Mouse (Mus musculus) kidney, embryonic 15.5 days (tissue): ENCODE measurements at regions not wholly inside any gene's neighbourhood (a gene's known extent, or its start where the extent isn't known, plus 50 kb on each side); places are given as distances from the start of the nearest gene placed in this dataset.

Source experiments
- ATAC-seq: fragments of 200-750 bp; cut with Nextera tagmentation; replicated peaks from 2 replicates; pipeline ENCODE4 v1.8.0; 2017; ENCODE audit warnings: moderate TSS enrichment; ENCODE audit not compliant: low FRiP score
- H3K27ac ChIP-seq: fragments of 300-500 bp; sonication (generic); 2 replicates; pipeline ENCODE4 v1.5.1; 2015; ENCODE audit warnings: mild to moderate bottlenecking, inconsistent platforms
- H3K27me3 ChIP-seq: fragments of 300-500 bp; sonication (generic); 2 replicates; pipeline ENCODE4 v1.6.1; 2015; ENCODE audit warnings: inconsistent platforms
- H3K36me3 ChIP-seq: fragments of 300-500 bp; sonication (generic); 2 replicates; pipeline ENCODE4 v1.6.1; 2015; ENCODE audit warnings: inconsistent platforms
- H3K4me1 ChIP-seq: fragments of 300-500 bp; sonication (generic); 2 replicates; pipeline ENCODE4 v1.6.1; 2015; ENCODE audit warnings: inconsistent platforms
- H3K4me2 ChIP-seq: fragments of 300-500 bp; sonication (generic); 2 replicates; pipeline ENCODE4 v1.6.1; 2015; ENCODE audit warnings: moderate library complexity, mild to moderate bottlenecking, inconsistent platforms
- H3K4me3 ChIP-seq: fragments of 300-500 bp; sonication (generic); replicated peaks from 2 replicates; pipeline ENCODE4 v1.5.1; 2015; ENCODE audit warnings: mild to moderate bottlenecking, inconsistent platforms
- H3K9ac ChIP-seq: fragments of 300-500 bp; sonication (generic); 2 replicates; pipeline ENCODE4 v1.6.1; 2015; ENCODE audit warnings: mild to moderate bottlenecking, inconsistent platforms
- H3K9me3 ChIP-seq: fragments of 300-500 bp; sonication (generic); replicated peaks from 2 replicates; pipeline ENCODE4 v1.6.1; 2016; ENCODE audit warnings: inconsistent platforms
- WGBS: fragments of 180-500 bp; shearing (Covaris S2); methylation state at CpG from one replicate; pipeline ENCODE4 v1.1.7; 2015; ENCODE audit warnings: mixed read lengths; 5-methylcytosine and 5-hydroxymethylcytosine counted together

DNA sequence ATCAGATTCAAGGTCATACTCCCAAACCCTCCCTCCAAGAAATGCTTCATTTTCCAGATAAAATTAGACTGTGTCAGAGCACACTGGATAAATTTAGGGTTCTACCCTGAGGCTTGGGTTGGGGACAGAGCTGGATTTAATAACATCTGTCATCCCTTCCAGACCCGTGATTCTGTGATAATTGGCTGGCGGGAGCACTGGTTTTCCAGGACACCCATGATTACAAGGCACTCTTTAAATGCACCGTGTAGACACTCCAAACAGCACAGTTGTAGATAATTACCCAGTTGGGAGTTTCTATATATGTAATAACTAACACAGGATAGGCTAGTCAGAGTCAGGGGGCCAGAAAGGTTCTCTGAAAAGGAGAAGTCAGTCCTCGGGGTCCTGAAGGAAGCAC lies 108.4 kb upstream of the Nebl start:
- peaks cover 3% of the 10 kb centered on the region; the same call in 1 of the 2 replicates for H3K4me1 ChIP-seq
- ATAC-seq = no peak
- no peak overlapping the region for H3K4me3 ChIP-seq
- H3K9ac ChIP-seq = no peak overlapping the region
- no peaks in the 10 kb centered on the region for H3K36me3 ChIP-seq
- H3K27me3 ChIP-seq = no peaks in the 10 kb centered on the region
- no peak overlapping the region for H3K4me2 ChIP-seq
- H3K27ac ChIP-seq = no peak overlapping the region
- WGBS = 78% methylated on average over 4 of the region's 4 CpGs
- H3K9me3 ChIP-seq = no peaks in the 10 kb centered on the region

DNA sequence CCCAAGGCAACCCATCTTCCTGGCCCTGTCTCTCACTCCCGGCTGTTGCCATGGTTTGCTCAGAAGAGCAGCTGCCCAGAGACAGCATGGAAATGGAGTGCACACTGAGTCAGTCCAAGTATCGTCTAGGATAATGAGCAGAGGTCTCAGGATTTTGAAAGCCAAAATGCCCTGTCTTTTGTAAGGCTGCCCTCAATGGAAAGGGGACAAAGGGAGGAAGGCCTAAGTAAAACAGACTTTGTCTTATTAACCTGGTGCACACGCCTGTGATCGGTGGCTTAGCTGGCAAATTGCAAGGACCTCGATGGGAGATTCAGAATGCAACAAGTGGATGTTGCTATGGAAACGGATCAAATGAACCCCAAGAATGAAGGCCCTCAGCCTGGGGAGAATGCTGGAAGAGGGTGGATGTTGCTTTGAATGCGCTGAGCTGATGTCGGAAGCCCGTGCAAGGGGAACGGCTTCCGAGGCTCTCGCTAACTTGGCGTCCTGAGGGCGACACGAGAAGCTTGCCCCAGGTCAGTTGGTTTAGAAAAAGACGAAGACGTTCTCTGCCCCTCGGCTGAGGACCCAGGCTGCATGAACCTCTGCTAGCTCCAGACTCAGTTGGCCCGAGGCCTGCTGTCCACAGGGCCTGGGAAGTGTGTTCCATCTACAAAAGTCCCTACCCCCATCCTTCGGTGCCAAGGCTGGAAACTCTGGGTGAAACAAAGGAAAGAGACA lies 107.8 kb upstream of the Nebl start:
- H3K27me3 ChIP-seq = no peaks in the 10 kb centered on the region
- no peak for ATAC-seq
- no peaks in the 10 kb centered on the region for H3K36me3 ChIP-seq
- no peaks in the 10 kb centered on the region for H3K4me1 ChIP-seq
- H3K4me2 ChIP-seq = no peak overlapping the region
- 89% methylated on average over 20 of the region's 20 CpGs for WGBS
- no peak overlapping the region for H3K27ac ChIP-seq
- no peaks in the 10 kb centered on the region for H3K9me3 ChIP-seq
- H3K9ac ChIP-seq = no peak overlapping the region
- H3K4me3 ChIP-seq = no peak overlapping the region

DNA sequence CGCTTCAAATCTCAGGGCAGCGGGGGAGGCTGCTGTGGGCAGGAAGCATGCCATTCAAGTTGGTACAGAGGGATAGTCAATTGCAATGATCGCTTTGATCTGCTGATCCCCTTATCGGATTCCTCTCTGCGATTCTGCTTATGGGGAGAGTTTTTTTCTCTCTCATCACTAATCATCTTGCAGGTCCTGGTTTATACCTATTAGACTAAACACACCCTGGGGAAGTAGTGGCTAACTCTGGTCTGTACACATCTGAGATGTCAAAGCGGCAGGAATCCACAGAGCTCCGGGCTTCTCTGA lies 107.1 kb upstream of the Nebl start:
- no peak for ATAC-seq
- Histone ChIP-seq H3K9ac (no peak overlapping the region), H3K4me2 (no peak overlapping the region), H3K27me3 (no peaks in the 10 kb centered on the region), H3K36me3 (no peaks in the 10 kb centered on the region), H3K4me1 (no peaks in the 10 kb centered on the region), H3K9me3 (no peaks in the 10 kb centered on the region), H3K4me3 (no peak overlapping the region), H3K27ac (no peak overlapping the region)
- WGBS = 82% methylated on average over 7 of the region's 7 CpGs

DNA sequence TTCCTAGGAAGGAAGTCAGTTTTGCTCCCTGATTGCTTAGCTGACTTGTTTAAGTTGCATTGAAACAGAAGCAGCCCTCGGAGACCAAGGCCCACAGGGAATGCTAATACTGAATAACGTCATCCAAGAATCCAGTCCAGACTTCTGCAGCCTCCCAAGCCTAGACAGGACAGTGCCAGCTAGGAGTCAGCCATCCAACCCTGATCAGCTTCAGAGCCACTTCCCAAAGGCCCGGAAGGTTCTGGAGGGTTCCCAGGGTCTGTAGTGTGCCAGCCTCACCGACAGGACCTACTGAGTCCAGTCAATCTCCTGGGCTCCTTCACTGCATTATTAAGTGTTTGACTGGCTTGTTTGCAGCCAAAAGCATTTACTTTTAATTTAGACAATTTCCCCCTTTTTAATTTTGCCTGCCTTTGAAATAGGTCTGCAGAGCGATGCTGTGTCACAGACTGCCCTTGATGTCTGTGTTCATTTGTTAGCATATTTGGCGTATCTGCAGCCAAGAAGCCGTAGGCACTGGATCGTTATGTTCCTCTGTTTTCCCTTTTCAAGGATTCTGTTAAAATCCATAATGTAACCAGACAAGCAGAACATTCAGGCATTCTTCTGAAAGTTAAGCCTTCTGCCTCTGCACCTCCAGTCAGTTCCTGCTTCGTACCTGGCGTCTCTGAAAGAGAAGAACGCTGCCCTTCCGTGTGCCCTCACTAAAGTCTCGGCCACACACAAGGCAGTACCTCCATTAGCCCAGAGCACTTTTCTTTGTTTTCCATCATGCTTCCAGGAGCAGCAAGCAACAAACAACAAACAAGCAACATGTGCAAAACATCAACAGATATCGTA lies 106.5 kb upstream of the Nebl start:
- H3K9me3 ChIP-seq = no peaks in the 10 kb centered on the region; the same call in 1 of the 2 replicates
- no peaks in the 10 kb centered on the region for H3K4me1 ChIP-seq
- no peak overlapping the region for H3K4me2 ChIP-seq
- WGBS = 86% methylated on average over 14 of the region's 14 CpGs
- H3K4me3 ChIP-seq = no peak overlapping the region
- no peak for ATAC-seq
- no peak overlapping the region for H3K9ac ChIP-seq
- no peaks in the 10 kb centered on the region for H3K36me3 ChIP-seq
- no peak overlapping the region for H3K27ac ChIP-seq
- H3K27me3 ChIP-seq = no peaks in the 10 kb centered on the region

DNA sequence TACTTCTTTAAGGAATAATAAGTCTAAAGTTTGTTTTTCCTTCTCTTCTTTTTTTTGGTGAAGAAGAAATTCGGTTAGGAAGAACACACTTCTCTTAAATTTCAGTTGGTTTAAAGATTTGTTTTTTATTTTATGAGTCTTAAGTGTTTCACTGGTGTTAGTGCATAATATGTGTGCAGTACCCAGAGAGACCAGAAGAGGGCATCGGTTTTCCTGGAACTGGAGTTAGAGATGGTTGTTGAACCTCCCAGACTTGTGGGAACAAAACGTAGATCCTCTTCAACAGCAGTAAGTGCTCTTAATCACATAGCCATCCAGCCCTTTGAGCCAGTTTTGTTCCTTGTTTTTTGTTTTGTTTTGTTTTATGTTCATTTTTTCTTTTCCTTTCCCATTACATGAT lies 101.5 kb upstream of the Nebl start:
- H3K36me3 ChIP-seq = no peaks in the 10 kb centered on the region
- no peak for ATAC-seq
- no peak overlapping the region for H3K9ac ChIP-seq
- no peak overlapping the region for H3K4me3 ChIP-seq
- no peak overlapping the region for H3K27ac ChIP-seq
- H3K27me3 ChIP-seq = no peaks in the 10 kb centered on the region
- H3K9me3 ChIP-seq = no peaks in the 10 kb centered on the region; the same call in 1 of the 2 replicates
- H3K4me2 ChIP-seq = no peak overlapping the region
- H3K4me1 ChIP-seq = no peaks in the 10 kb centered on the region
- 76% methylated on average over 3 of the region's 3 CpGs for WGBS

DNA sequence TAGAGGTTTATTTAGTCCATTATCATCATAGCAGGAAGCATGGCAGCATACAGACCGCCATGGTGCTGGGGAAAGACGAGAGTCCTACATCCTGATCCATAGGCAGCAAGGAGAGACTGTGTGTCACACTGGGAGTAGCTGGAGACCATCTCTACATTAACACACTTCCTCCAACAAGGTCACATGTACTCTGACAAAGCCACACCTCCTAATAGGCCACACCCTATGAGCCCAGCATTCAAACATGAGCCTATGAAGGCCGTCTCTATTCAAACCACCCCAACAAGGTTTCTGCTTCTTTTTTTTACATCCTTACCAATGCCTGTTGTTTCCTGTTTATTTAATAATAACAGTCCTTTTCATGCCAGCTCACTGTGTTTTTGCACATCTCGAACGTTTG lies 99.0 kb upstream of the Nebl start:
- Histone ChIP-seq H3K9ac (no peak overlapping the region), H3K4me2 (no peak overlapping the region), H3K4me3 (no peak overlapping the region), H3K36me3 (no peaks in the 10 kb centered on the region), H3K9me3 (no peaks in the 10 kb centered on the region; the same call in 1 of the 2 replicates), H3K4me1 (no peaks in the 10 kb centered on the region), H3K27ac (no peak overlapping the region), H3K27me3 (no peaks in the 10 kb centered on the region)
- ATAC-seq = no peak
- WGBS = 85% methylated on average over 5 of the region's 5 CpGs

DNA sequence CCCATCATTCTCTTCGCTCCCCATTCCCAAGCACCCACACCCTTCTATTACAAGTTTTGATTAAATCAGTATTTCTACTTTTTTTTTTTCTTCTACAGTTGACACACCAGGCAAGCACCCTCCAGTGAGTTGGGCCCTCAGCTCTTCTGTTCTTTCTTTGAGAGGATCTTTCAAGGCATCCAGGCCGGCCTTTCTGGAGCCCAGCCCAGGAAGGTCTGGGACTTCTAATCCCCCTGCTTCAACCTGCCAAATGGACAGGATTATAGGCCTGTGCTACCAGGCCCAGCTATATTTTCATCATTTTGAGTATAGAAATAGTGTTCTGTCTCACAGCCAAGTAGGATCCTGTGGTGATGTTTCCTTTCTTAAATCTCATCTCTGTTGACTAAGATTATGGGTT lies 94.0 kb upstream of the Nebl start:
- Histone ChIP-seq H3K9ac (no peak overlapping the region), H3K36me3 (no peaks in the 10 kb centered on the region), H3K9me3 (no peaks in the 10 kb centered on the region), H3K4me1 (0 out of 2 replicates have a peak, but pooled peaks cover 3% of the 10 kb centered on the region), H3K27me3 (no peaks in the 10 kb centered on the region), H3K27ac (no peak overlapping the region), H3K4me2 (no peak overlapping the region), H3K4me3 (no peak overlapping the region)
- ATAC-seq = no peak
- 87% methylated on average over 2 of the region's 2 CpGs for WGBS

DNA sequence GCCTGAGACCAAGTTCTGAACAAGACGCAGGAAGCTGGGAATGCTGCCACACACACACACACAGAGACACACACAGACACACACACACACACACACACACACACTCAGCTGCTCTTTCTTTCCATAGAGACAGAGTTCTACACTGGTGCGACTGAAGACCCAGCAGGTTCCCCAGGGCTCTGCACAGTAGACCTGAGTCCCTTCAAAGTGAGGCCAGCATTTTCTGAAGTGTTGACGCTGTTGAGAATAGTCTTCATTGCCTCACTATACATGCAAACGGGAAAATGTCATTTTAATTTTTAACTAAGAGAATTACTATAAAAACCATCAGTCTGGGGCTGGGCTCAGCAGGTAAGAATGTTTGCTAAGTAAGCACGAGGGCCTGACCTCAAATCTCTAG lies 92.9 kb upstream of the Nebl start:
- Histone ChIP-seq H3K36me3 (no peaks in the 10 kb centered on the region), H3K4me2 (no peak overlapping the region), H3K27ac (no peak overlapping the region), H3K4me3 (no peak overlapping the region), H3K4me1 (0 out of 2 replicates have a peak, but pooled peaks cover 3% of the 10 kb centered on the region), H3K9me3 (no peaks in the 10 kb centered on the region), H3K9ac (no peak overlapping the region), H3K27me3 (no peaks in the 10 kb centered on the region)
- 76% methylated on average over 5 of the region's 5 CpGs for WGBS
- ATAC-seq = no peak

DNA sequence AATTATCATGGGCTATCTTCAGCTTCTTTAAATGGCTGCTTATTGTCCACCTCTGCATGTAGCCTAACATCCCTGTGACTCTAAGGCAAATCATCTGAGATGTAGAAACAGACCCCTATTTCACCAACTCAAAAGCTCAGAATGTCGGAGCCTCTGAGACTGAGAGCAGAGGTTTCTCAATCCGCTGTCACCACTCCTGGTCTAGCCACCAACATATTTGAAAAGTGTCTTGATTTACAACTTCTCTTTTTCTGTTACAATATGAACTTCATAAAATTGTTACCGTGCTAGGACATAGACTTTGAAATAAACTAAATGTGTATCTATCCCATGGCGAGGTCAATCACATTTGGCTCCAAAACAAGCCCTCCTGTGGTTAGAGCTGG lies 91.3 kb upstream of the Nebl start:
- 0 out of 2 replicates have a peak, but pooled peaks cover 3% of the 10 kb centered on the region for H3K4me1 ChIP-seq
- no peak for ATAC-seq
- H3K4me3 ChIP-seq = no peak overlapping the region
- WGBS = 84% methylated on average over 4 of the region's 4 CpGs
- no peak overlapping the region for H3K4me2 ChIP-seq
- no peak overlapping the region for H3K27ac ChIP-seq
- no peaks in the 10 kb centered on the region for H3K9me3 ChIP-seq
- no peaks in the 10 kb centered on the region for H3K27me3 ChIP-seq
- no peak overlapping the region for H3K9ac ChIP-seq
- H3K36me3 ChIP-seq = no peaks in the 10 kb centered on the region

DNA sequence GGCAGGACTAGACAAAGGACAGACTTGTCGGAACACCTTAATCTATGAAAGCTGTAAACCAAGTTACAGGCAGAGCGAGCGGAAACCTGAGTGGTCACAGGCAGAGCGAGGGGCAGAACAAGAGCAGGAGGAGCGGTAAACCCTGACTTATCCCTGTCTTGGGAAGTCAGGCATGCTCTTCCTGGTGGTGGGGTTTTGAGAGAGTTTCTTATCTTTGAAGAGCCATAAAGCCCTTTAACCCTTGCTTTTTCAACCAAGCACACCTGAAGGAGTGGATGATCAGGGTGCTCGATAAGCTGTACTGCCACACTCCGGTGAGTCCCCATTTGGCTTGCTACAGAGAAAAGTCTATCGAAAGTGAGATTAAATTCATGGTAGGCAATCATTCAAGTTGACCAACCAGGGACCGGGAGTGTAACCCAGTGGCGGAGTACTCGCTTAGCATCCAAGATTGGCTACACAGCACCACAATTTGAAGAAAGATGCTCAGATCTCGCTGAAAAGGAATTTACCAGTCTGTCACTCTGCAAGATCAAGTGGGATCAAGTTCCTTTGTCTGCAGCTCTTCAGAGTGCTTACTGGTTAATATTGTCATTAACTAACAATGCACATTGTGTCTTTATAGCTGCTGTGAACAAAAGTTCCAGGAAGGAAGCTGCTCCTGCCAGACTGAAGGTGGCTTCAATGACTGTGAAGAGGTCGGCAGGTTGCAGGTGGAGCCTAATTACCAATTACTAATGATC lies 90.8 kb upstream of the Nebl start:
- no peaks in the 10 kb centered on the region for H3K27me3 ChIP-seq
- 67% methylated on average over 13 of the region's 13 CpGs for WGBS
- H3K9me3 ChIP-seq = no peaks in the 10 kb centered on the region
- H3K4me2 ChIP-seq = no peak overlapping the region
- no peak for ATAC-seq
- H3K9ac ChIP-seq = no peak overlapping the region
- no peak overlapping the region for H3K4me3 ChIP-seq
- no peak overlapping the region for H3K27ac ChIP-seq
- 0 out of 2 replicates have a peak, but pooled peaks cover 3% of the 10 kb centered on the region for H3K4me1 ChIP-seq
- no peaks in the 10 kb centered on the region for H3K36me3 ChIP-seq

DNA sequence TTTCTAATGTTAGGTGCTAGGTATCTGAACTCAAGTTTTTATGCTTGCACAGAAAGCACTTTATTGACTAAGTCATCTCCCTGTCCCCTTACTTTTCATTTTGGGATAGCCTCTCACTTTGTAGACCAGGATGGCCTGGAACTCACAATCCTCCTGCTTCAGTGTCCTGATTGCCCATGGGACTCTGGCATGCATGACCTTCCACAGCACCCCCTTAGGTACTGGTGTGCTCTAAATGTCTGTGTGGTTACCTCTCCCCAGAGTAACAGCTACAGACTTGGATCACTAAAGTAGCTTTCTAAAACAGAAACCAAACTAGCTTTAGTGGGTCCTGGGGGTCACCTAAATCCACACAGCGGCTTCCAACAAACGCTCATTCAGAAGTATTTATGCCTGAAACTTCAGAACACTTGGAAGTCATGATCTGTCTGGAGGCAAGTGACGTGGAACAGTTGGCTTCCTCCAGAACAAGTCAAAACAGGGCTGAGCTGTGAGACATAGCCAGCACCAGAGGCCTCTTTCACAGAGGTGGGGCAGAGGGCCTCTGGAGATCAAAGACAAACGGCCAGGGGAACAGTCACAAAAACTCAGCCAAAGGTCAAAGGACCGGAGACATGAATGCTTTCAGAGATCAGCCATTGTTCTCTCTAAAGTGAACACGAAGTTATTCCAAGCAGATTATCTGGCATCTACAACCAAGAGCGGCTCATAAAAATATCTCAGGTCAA lies 80.8 kb upstream of the Nebl start:
- H3K4me2 ChIP-seq = no peak overlapping the region
- no peak overlapping the region for H3K9ac ChIP-seq
- no peaks in the 10 kb centered on the region for H3K27me3 ChIP-seq
- H3K27ac ChIP-seq = no peak overlapping the region
- H3K4me3 ChIP-seq = no peak overlapping the region
- H3K4me1 ChIP-seq = 0 out of 2 replicates have a peak, but pooled peaks cover 7% of the 10 kb centered on the region
- ATAC-seq = peak; percentile 70
- no peaks in the 10 kb centered on the region for H3K36me3 ChIP-seq
- H3K9me3 ChIP-seq = no peaks in the 10 kb centered on the region
- 17% methylated on average over 7 of the region's 7 CpGs for WGBS
